Mouse (Mus musculus) embryonic fibroblast, embryonic 13.5 days (primary cell): ENCODE measurements around the gene Gfap.

ENCODE experiments used
- CTCF ChIP-seq: IDR thresholded peaks from 2 replicates; pipeline ENCODE4 v1.5.1; 2011; ENCODE audit warnings: mild to moderate bottlenecking, control low read depth, low read length, moderate library complexity, borderline replicate concordance; ENCODE audit not compliant: insufficient read depth
- POLR2A ChIP-seq: IDR thresholded peaks from 2 replicates; pipeline ENCODE4 v1.6.1; 2011; ENCODE audit warnings: low read depth, mild to moderate bottlenecking, control low read depth, low read length, moderate library complexity

DNA sequence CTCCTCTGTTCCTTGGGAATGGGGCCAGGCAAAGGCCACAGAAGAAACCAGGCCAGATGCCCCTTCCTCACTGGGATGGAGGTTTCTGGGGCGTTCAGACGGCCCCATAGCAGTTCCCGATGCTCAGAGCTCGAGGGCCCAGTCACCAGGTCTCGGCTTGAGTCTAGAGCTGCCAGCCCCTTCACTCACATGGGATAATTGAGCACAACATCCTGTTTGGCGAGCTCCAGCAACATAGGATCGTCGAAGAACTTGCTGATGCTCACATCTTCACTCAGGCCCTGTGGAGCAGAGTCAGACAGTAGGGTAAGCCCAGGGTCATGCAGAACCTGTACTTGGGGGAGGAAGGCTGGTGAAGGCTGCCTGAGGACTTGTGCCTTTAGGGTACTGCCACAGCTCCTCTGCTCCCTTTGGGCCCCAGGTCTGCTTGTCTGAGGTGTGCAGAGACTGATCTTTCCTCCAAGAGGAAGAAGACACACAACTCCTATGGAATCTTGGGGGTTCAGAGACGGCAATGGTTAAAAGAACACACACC lies 62.0 kb downstream of the Gfap start:
- TF ChIP-seq POLR2A (no peak), CTCF (no peak)
